Mouse (Mus musculus) C2C12 (cell line): ENCODE results near the gene Slc25a33.

ENCODE experiments used
- CEBPB ChIP-seq: IDR thresholded peaks from one replicate; pipeline ENCODE4 v1.6.1; 2011; ENCODE audit warnings: low read depth, mild to moderate bottlenecking, control low read depth, moderate library complexity
- CTCF ChIP-seq: IDR thresholded peaks from one replicate; pipeline ENCODE4 v1.5.1; 2011; ENCODE audit not compliant: control insufficient read depth, insufficient read depth, insufficient read length
- FOSL1 ChIP-seq: IDR thresholded peaks from one replicate; pipeline ENCODE4 v1.8.0; 2011; ENCODE audit warnings: mild to moderate bottlenecking, low read length; ENCODE audit not compliant: poor library complexity, insufficient read depth, severe bottlenecking
- MAX ChIP-seq: IDR thresholded peaks from one replicate; pipeline ENCODE4 v1.6.1; 2011; ENCODE audit warnings: mild to moderate bottlenecking, control low read depth
- MYOD1 ChIP-seq: IDR thresholded peaks from one replicate; pipeline ENCODE4 v1.6.1; 2011; ENCODE audit warnings: low read depth; ENCODE audit not compliant: control insufficient read depth, insufficient read length
- MYOG ChIP-seq: IDR thresholded peaks from one replicate; pipeline ENCODE4 v1.6.1; 2011; ENCODE audit not compliant: control insufficient read depth, insufficient read length; ENCODE audit errors: extremely low read depth
- USF1 ChIP-seq: IDR thresholded peaks from one replicate; pipeline ENCODE4 v1.6.1; 2011; ENCODE audit warnings: low read depth, mild to moderate bottlenecking, control low read depth, moderate library complexity

- TF ChIP-seq CTCF (peak; percentile 3), MYOG (no peak), CEBPB (no peak), MYOD1 (no peak), USF1 (no peak), FOSL1 (no peak), MAX (no peak)
These were observed 19.3 kb upstream of the Slc25a33 start for GRCm38 (mm10) chr4:149793156-149794009.
